11 mouse cellular contexts compared by ENCODE assay signal in genomic region chr5:128443848-128444247, GRCm38 (mm10). TPM values are rescaled to one million over a fixed set of nuclear protein-coding genes. Genes with fewer than 3 reads are reported as not detected.
A peak's percentile ranks its signal among the peaks of the same experiment; 100 is the strongest.
DNase-seq lines count a peak whose midpoint lies in the region; ATAC-seq lines count a peak whose summit lies in the region.
"Had no signal": no experiment of that assay in that cellular context is flagged by ENCODE, and none has a peak within 500 bp of the region (broad histone marks: within the 10 kb centered on the region; RNA-seq: fewer than 3 reads in every experiment).

No protein-coding gene starts in this region.

- peaks cover 29% of the 10 kb centered on the region for H3K27me3 ChIP-seq in heart, embryonic 11.5 days (ENCODE audit: control insufficient read depth, insufficient read depth, low read length)
- H3K27me3 ChIP-seq in midbrain, embryonic 11.5 days (ENCODE audit: control insufficient read depth, insufficient read depth, low read length), result peaks cover 21% of the 10 kb centered on the region

- H3K9ac ChIP-seq in heart, embryonic 11.5 days (ENCODE audit: low read depth, low read length), result no peak overlapping the region
- H3K9ac ChIP-seq in midbrain, embryonic 11.5 days (ENCODE audit: low read length), result no peak overlapping the region; the same call in 1 of the 2 replicates

- WGBS in heart, embryonic 11.5 days (ENCODE audit: insufficient replicate concordance), result 44% methylated on average over 4 of the region's 4 CpGs
- 36% methylated on average over 4 of the region's 4 CpGs for WGBS in midbrain, embryonic 11.5 days

- H3K36me3 ChIP-seq in heart, embryonic 11.5 days (ENCODE audit: control insufficient read depth, insufficient read depth, low read length), result no peaks in the 10 kb centered on the region
- no peaks in the 10 kb centered on the region for H3K36me3 ChIP-seq in midbrain, embryonic 11.5 days (ENCODE audit: control insufficient read depth, insufficient read depth, low read length)

- DNase-seq in heart, postnatal 14 days, result no peak
- peak; percentile 86 for DNase-seq in midbrain, embryonic 11.5 days (ENCODE audit: low spot score, missing footprints)
- DNase-seq in left cerebral cortex, postnatal 36 days (ENCODE audit: low spot score in 2 of 2), result no peak
- no peak for DNase-seq in testis, postnatal 10 days (ENCODE audit: low spot score)
- DNase-seq in cerebellum, postnatal 36 days, result no peak
- DNase-seq: gastrocnemius, postnatal 36 days; kidney, adult 18-20 months; left cerebral cortex, postnatal 4 days had no signal

- no peaks in the 10 kb centered on the region for H3K9me3 ChIP-seq in heart, embryonic 11.5 days (replicated peaks; ENCODE audit: control insufficient read depth, low read length)
- H3K9me3 ChIP-seq in midbrain, embryonic 11.5 days (ENCODE audit: control insufficient read depth, low read length), result no peaks in the 10 kb centered on the region

- peak overlapping the region; percentile 10; the same call in 1 of the 2 replicates for H3K4me3 ChIP-seq in heart, embryonic 11.5 days (ENCODE audit: low read depth, low read length)
- H3K4me3 ChIP-seq in midbrain, embryonic 11.5 days (ENCODE audit: low read depth, low read length), result peak overlapping the region; percentile 11; the same call in 1 of the 2 replicates

- ATAC-seq in heart, embryonic 11.5 days (replicated peaks; ENCODE audit: insufficient number of reproducible peaks, low FRiP score, low TSS enrichment), result no peak
- ATAC-seq in CD4-positive, CD25-positive, alpha-beta regulatory T cell, adult 4 months, result peak; percentile 64
- peak; percentile 27 for ATAC-seq in granulocyte monocyte progenitor cell, adult 5-6 weeks (replicated peaks; ENCODE audit: poor library complexity, severe bottlenecking)
- ATAC-seq in midbrain, embryonic 11.5 days (ENCODE audit: low FRiP score), result no peak

- intact Hi-C loops in heart, postnatal 14 days (cut with DNase I), result no loop called here
- intact Hi-C loops in left cerebral cortex, postnatal 36 days (cut with DNase I), result no loop called here

- H3K4me1 ChIP-seq in heart, embryonic 11.5 days (ENCODE audit: control insufficient read depth, insufficient read depth, low read length), result no peaks in the 10 kb centered on the region
- H3K4me1 ChIP-seq in midbrain, embryonic 11.5 days (ENCODE audit: control insufficient read depth, insufficient read depth, low read length), result no peaks in the 10 kb centered on the region; the same call in none of the 2 replicates

- no peak overlapping the region for H3K27ac ChIP-seq in heart, embryonic 11.5 days (ENCODE audit: low read depth, low read length)
- H3K27ac ChIP-seq in midbrain, embryonic 11.5 days (ENCODE audit: low read depth, low read length), result no peak overlapping the region

- H3K4me2 ChIP-seq in heart, embryonic 11.5 days, result peak overlapping the region; percentile 44
- H3K4me2 ChIP-seq in midbrain, embryonic 11.5 days, result peak overlapping the region; percentile 39

RNA-seq across cellular contexts. Expression of gene Tmem132d, which starts 11.0 kb away (rescaled TPM):
- polyA plus RNA-seq in heart, embryonic 11.5 days (2014; fragmentation: Nextera tagmentation; extraction: Ambion mirVana), result 0.07 and 0.08 TPM in 2 replicates
- total RNA-seq in heart, postnatal 14 days (2021), result under 1 TPM; 0.14 to 0.22 TPM
- polyA plus RNA-seq in CD4-positive, CD25-positive, alpha-beta regulatory T cell, adult 4 months (2017; shearing (Covaris generic)), result not detected
- total RNA-seq in granulocyte monocyte progenitor cell, adult 5-6 weeks (2014; fragmentation: Nextera tagmentation), result not detected in 2 replicates
- total RNA-seq in granulocyte monocyte progenitor cell, adult 5-6 weeks (2017), result not detected in 2 replicates
- 0.23 and 0.36 TPM in 2 replicates for polyA plus RNA-seq in midbrain, embryonic 11.5 days (2014; fragmentation: Nextera tagmentation; extraction: Ambion mirVana)
- 10 to 100 TPM; 62.8 to 63.5 TPM for total RNA-seq in left cerebral cortex, postnatal 36 days (2021)

Comparison
In these comparisons a context has a peak if more than half of its experiments do, and no peak if none do; other contexts are left out.
1. ATAC-seq: peak in CD4-positive, CD25-positive, alpha-beta regulatory T cell, adult 4 months (single experiment) and granulocyte monocyte progenitor cell, adult 5-6 weeks (single experiment); none in heart, embryonic 11.5 days (single experiment) and midbrain, embryonic 11.5 days (single experiment).
2. RNA of gene Tmem132d, which starts 11.0 kb away (total RNA-seq): 62.8 to 63.5 TPM in left cerebral cortex, postnatal 36 days; 0.14 to 0.22 TPM in heart, postnatal 14 days and not detected in granulocyte monocyte progenitor cell, adult 5-6 weeks; every median in the first group is over 10 times any median in the second.